Mouse (Mus musculus): ENCODE results near the gene Thy1. TPM values are rescaled to one million over a fixed set of nuclear protein-coding genes. Genes with fewer than 3 reads are reported as not detected.

Thy1 gene
- 21.2 and 22.5 TPM in 2 replicates for polyA plus RNA-seq (2012; rRNA removed)

DNA sequence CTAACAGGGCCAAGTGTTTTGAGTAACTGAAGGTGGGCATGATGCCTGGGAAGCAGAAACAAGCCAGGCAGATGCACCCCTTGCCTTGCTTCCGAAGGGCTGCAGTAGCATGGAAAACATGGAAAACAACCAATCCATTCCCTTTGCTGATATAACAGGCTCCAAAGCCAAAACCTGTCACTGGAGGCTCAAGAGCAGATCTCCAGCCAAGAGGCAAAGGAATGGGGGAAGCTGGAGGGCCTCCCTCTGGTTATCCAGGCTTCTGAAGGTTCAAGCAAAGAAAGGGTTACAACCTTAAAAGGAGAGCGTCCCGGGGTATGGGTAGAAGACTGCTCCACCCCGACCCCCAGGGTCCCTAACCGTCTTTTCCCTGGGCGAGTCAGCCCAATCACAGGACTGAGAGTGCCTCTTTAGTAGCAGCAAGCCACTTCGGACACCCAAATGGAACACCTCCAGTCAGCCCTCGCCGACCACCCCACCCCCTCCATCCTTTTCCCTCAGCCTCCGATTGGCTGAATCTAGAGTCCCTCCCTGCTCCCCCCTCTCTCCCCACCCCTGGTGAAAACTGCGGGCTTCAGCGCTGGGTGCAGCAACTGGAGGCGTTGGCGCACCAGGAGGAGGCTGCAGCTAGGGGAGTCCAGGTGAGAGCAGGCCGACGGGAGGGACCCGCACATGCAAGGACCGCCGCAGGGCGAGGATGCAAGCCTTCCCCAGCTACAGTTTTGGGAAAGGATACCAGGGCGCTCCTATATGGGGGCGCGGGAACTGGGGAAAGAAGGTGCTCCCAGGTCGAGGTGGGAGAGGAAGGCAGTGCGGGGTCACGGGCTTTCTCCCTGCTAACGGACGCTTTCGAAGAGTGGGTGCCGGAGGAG, at the start of gene Thy1:
TSS of gene Thy1 (plus strand) at position 549 of the 872 bp plus-strand sequence.

GRCm38 (mm10) chr9:44066785-44067225, 23.6 kb downstream of the Thy1 start, which contains the start of gene Usp2:
TSS of gene Usp2 (plus strand) at chr9:44067021.

Other genes starting within 250 kb of the Thy1 start
- gene Usp2, start 23.6 kb downstream of the Thy1 start, polyA plus RNA-seq (2012; rRNA removed): 2.8 and 5.2 TPM in 2 replicates
- 0.35 and 0.42 TPM in 2 replicates for gene Mfrp, start 58.3 kb downstream of the Thy1 start, polyA plus RNA-seq (2012; rRNA removed)
- 9.8 and 13.4 TPM in 2 replicates for gene C1qtnf5, start 63.9 kb downstream of the Thy1 start, polyA plus RNA-seq (2012; rRNA removed)
- gene Gm49380, start 70.1 kb downstream of the Thy1 start, polyA plus RNA-seq (2012; rRNA removed): 0.03 and 0.43 TPM in 2 replicates
- gene Rnf26, start 70.1 kb downstream of the Thy1 start, polyA plus RNA-seq (2012; rRNA removed): 19.0 and 21.9 TPM in 2 replicates
- 38.7 and 43.6 TPM in 2 replicates for gene Mcam, start 91.1 kb downstream of the Thy1 start, polyA plus RNA-seq (2012; rRNA removed)
- gene Cbl, start 190.7 kb downstream of the Thy1 start, polyA plus RNA-seq (2012; rRNA removed): 2.5 TPM in 2 replicates
- gene Ccdc153, start 197.3 kb downstream of the Thy1 start, polyA plus RNA-seq (2012; rRNA removed): 0.06 TPM in 1 of 2 replicates, not detected in the other
- not detected in 2 replicates for gene Pdzd3, start 208.1 kb downstream of the Thy1 start, polyA plus RNA-seq (2012; rRNA removed)
- gene Nlrx1, start 225.2 kb downstream of the Thy1 start, polyA plus RNA-seq (2012; rRNA removed): 4.4 and 5.1 TPM in 2 replicates
- gene Abcg4, start 245.2 kb downstream of the Thy1 start, polyA plus RNA-seq (2012; rRNA removed): 3.1 and 3.2 TPM in 2 replicates